Mouse (Mus musculus): Measurements from ENCODE around the gene Yif1a. TPM values are rescaled to one million over a fixed set of nuclear protein-coding genes. Genes with fewer than 3 reads are reported as not detected.

The Yif1a gene
- polyA plus RNA-seq (2014; fragmentation: Nextera tagmentation; extraction: Ambion mirVana), result 71.6 and 95.5 TPM in 2 replicates

DNA sequence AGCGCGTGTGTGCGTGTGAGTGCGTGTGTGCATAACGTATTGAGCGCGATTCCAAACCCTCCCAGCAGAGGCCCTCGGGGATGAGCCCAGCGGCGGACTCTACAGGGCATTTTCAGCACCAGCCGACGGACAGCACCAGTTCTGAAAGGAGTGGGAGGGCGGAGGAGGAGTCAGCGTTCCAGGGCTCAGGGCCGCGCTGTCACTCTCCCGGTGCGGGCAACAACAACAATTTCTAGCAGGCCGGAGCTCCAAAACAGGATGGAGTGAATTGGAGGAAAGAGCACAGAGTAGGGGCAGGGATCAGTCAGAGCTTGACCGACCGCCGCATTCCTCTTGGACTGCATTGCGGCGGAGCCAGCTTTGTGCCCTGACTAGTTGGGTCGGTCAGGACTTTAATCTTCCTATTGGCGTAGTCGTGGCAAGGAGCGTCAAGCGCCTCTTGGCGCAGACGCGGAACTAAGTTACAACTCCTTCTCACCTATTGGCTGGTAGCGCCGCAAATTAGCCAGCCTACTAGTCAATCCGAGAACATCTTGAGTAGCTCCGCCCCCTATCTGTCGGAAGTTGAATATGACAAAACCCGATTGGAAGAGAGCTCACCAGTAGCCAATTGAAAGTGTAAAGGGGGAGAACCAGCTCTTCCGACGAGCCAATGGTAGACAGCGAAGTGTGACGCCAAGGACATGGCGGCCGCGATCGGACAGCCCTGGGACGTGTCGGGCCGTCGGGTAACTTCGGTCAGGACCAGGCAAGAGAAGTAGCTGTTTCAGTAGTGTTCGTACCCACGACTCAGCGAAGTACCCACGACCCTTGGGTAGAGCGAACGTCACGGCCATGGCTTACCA is at the start of gene Yif1a:
Yif1a (plus strand) TSS at position 655 of the 845 bp plus-strand sequence.
- Histone ChIP-seq H3K4me2 (ENCODE audit: low read length) (peak within 1 kb of the TSS; percentile 89), H3K27ac (ENCODE audit: low read depth, low read length) (peak within 1 kb of the TSS; percentile 79), H3K27me3 (replicated peaks; ENCODE audit: control insufficient read depth, insufficient read depth, low read length) (peaks cover 31% of the 10 kb centered on the region), H3K4me3 (ENCODE audit: low read depth, low read length) (peak within 1 kb of the TSS; percentile 77), H3K9me3 (replicated peaks; ENCODE audit: control insufficient read depth, low read length) (no peaks in the 10 kb centered on the region), H3K9ac (ENCODE audit: low read length) (peak within 1 kb of the TSS; percentile 71), H3K4me1 (ENCODE audit: control insufficient read depth, insufficient read depth, low read length) (peaks cover 16% of the 10 kb centered on the region), H3K36me3 (ENCODE audit: control insufficient read depth, insufficient read depth, low read length) (peaks cover 29% of the 10 kb centered on the region)
- DNase-seq (ENCODE audit: low spot score) (peak; percentile 100), ATAC-seq (peak; percentile 96)
- WGBS, result under 1% methylated on average over 58 of the region's 58 CpGs

GRCm38 (mm10) chr19:5038709-5039156 is 49.6 kb upstream of the Yif1a start, which contains the start of the genes B4gat1 and AC124502.3:
Gene B4gat1, plus strand, starts transcription at chr19:5038826.
Gene AC124502.3, plus strand, starts transcription at chr19:5038891.
- 0% methylated on average over 44 of the region's 44 CpGs for WGBS
- H3K9ac ChIP-seq (ENCODE audit: low read length), result peak within 1 kb of the TSS; percentile 92
- no peaks in the 10 kb centered on the region for H3K9me3 ChIP-seq (replicated peaks; ENCODE audit: control insufficient read depth, low read length)
- H3K36me3 ChIP-seq (ENCODE audit: control insufficient read depth, insufficient read depth, low read length), result peaks cover 7% of the 10 kb centered on the region
- DNase-seq (ENCODE audit: low spot score), result peak; percentile 98
- H3K27me3 ChIP-seq (replicated peaks; ENCODE audit: control insufficient read depth, insufficient read depth, low read length), result no peaks in the 10 kb centered on the region
- peak within 1 kb of the TSS; percentile 86 for H3K27ac ChIP-seq (ENCODE audit: low read depth, low read length)
- peak; percentile 94 for ATAC-seq
- peak within 1 kb of the TSS; percentile 98 for H3K4me2 ChIP-seq (ENCODE audit: low read length)
- H3K4me1 ChIP-seq (ENCODE audit: control insufficient read depth, insufficient read depth, low read length), result peaks cover 22% of the 10 kb centered on the region
- peak within 1 kb of the TSS; percentile 79 for H3K4me3 ChIP-seq (ENCODE audit: low read depth, low read length)

DNA sequence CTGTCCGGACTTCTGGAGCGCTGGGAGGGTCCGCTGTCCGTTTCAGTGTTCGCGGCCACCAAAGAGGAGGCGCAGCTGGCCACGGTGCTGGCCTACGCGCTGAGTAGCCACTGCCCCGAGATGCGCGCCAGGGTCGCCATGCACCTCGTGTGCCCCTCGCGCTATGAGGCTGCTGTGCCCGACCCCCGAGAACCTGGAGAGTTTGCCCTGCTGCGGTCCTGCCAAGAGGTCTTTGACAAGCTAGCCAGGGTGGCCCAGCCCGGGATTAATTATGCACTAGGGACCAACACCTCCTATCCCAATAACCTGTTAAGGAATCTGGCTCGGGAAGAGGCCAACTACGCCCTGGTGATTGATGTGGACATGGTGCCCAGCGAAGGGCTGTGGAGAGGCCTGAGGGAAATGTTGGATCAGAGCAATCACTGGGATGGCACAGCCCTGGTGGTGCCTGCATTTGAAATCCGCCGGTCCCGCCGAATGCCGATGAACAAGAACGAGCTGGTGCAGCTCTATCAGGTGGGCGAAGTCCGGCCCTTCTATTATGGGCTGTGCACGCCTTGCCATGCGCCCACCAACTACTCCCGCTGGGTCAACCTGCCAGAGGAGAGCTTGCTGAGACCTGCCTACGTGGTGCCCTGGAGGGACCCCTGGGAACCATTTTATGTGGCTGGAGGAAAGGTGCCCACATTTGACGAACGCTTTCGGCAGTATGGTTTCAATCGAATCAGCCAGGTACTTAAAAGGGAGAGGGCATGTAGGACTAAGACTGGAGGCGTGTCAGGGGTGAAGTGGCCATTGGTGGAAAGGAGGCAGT is 48.8 kb upstream of the Yif1a start:
- Histone ChIP-seq H3K4me1 (ENCODE audit: control insufficient read depth, insufficient read depth, low read length) (peaks cover 22% of the 10 kb centered on the region), H3K36me3 (ENCODE audit: control insufficient read depth, insufficient read depth, low read length) (peaks cover 11% of the 10 kb centered on the region), H3K27me3 (replicated peaks; ENCODE audit: control insufficient read depth, insufficient read depth, low read length) (no peaks in the 10 kb centered on the region), H3K9me3 (replicated peaks; ENCODE audit: control insufficient read depth, low read length) (no peaks in the 10 kb centered on the region), H3K27ac (ENCODE audit: low read depth, low read length) (peak overlapping the region; percentile 86; the same call in 1 of the 2 replicates), H3K9ac (ENCODE audit: low read length) (peak overlapping the region; percentile 92), H3K4me2 (ENCODE audit: low read length) (peak overlapping the region; percentile 98), H3K4me3 (ENCODE audit: low read depth, low read length) (peak overlapping the region; percentile 79)
- ATAC-seq, result peak; percentile 11
- 8% methylated on average over 41 of the region's 41 CpGs for WGBS
- DNase-seq (ENCODE audit: low spot score), result no peak

DNA sequence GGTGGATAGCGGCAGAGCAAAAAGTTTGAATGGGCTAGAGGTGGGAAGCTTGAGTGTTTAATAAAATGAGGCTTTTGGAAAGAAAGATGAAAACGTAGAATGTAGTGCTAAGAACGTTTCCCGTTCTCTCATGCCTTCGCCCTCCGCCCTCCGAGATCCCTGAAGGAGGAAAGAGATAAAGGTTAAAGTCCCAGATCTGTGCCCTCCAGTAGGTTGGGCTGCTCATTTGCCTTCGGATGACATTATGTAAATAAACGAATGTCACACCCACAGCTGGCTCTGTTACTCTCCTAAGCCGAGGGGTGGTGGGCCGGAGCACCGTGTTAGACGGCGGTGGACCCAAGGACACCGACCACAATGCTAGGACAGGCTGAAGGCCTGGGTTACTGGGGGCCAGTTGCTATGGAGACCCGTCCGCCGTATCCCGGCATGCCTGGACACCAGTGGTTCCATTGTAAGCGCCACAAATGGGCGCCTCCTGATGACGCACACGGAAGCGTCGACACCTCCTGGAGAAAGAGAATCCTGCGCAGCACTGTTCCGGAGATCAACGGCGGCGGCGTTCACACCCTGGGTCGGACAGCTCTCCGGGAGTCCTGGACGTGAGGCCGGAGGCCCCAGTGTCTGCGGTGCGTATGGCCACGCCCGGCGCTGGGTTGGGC is 47.3 kb upstream of the Yif1a start, which contains the start of gene Brms1:
Brms1 (plus strand) TSS at position 493 of the 662 bp plus-strand sequence.
- DNase-seq (ENCODE audit: low spot score) (peak; percentile 98), ATAC-seq (peak; percentile 67)
- Histone ChIP-seq H3K4me3 (ENCODE audit: low read depth, low read length) (peak within 1 kb of the TSS; percentile 79), H3K4me2 (ENCODE audit: low read length) (peak within 1 kb of the TSS; percentile 98), H3K4me1 (ENCODE audit: control insufficient read depth, insufficient read depth, low read length) (peaks cover 22% of the 10 kb centered on the region), H3K9ac (ENCODE audit: low read length) (peak within 1 kb of the TSS; percentile 92), H3K27me3 (replicated peaks; ENCODE audit: control insufficient read depth, insufficient read depth, low read length) (no peaks in the 10 kb centered on the region), H3K36me3 (ENCODE audit: control insufficient read depth, insufficient read depth, low read length) (peaks cover 19% of the 10 kb centered on the region), H3K9me3 (replicated peaks; ENCODE audit: control insufficient read depth, low read length) (no peaks in the 10 kb centered on the region), H3K27ac (ENCODE audit: low read depth, low read length) (peak within 1 kb of the TSS; percentile 10; the same call in 1 of the 2 replicates)
- 7% methylated on average over 40 of the region's 40 CpGs for WGBS

GRCm38 (mm10) chr19:5041588-5041987 is 46.8 kb upstream of the Yif1a start:
- peak overlapping the region; percentile 92 for H3K9ac ChIP-seq (ENCODE audit: low read length)
- peaks cover 22% of the 10 kb centered on the region for H3K4me1 ChIP-seq (ENCODE audit: control insufficient read depth, insufficient read depth, low read length)
- 2% methylated on average over 16 of the region's 16 CpGs for WGBS
- no peaks in the 10 kb centered on the region for H3K9me3 ChIP-seq (replicated peaks; ENCODE audit: control insufficient read depth, low read length)
- H3K4me2 ChIP-seq (ENCODE audit: low read length), result peak overlapping the region; percentile 98
- H3K27me3 ChIP-seq (replicated peaks; ENCODE audit: control insufficient read depth, insufficient read depth, low read length), result no peaks in the 10 kb centered on the region
- ATAC-seq, result no peak; the same call in 1 of the 2 replicates
- H3K27ac ChIP-seq (ENCODE audit: low read depth, low read length), result peak overlapping the region; percentile 10; the same call in 1 of the 2 replicates
- DNase-seq (ENCODE audit: low spot score), result no peak
- peaks cover 25% of the 10 kb centered on the region for H3K36me3 ChIP-seq (ENCODE audit: control insufficient read depth, insufficient read depth, low read length)
- H3K4me3 ChIP-seq (ENCODE audit: low read depth, low read length), result peak overlapping the region; percentile 79

GRCm38 (mm10) chr19:5045531-5045930 is 42.8 kb upstream of the Yif1a start:
- no peak for DNase-seq (ENCODE audit: low spot score)
- Histone ChIP-seq H3K36me3 (ENCODE audit: control insufficient read depth, insufficient read depth, low read length) (peaks cover 50% of the 10 kb centered on the region), H3K4me2 (ENCODE audit: low read length) (no peak overlapping the region), H3K9me3 (replicated peaks; ENCODE audit: control insufficient read depth, low read length) (no peaks in the 10 kb centered on the region), H3K4me1 (ENCODE audit: control insufficient read depth, insufficient read depth, low read length) (peaks cover 6% of the 10 kb centered on the region), H3K4me3 (ENCODE audit: low read depth, low read length) (no peak overlapping the region), H3K9ac (ENCODE audit: low read length) (no peak overlapping the region), H3K27ac (ENCODE audit: low read depth, low read length) (no peak overlapping the region), H3K27me3 (replicated peaks; ENCODE audit: control insufficient read depth, insufficient read depth, low read length) (peaks cover 4% of the 10 kb centered on the region; the same call in 1 of the 2 replicates)
- WGBS, result 86% methylated on average over 4 of the region's 4 CpGs
- ATAC-seq, result no peak

DNA sequence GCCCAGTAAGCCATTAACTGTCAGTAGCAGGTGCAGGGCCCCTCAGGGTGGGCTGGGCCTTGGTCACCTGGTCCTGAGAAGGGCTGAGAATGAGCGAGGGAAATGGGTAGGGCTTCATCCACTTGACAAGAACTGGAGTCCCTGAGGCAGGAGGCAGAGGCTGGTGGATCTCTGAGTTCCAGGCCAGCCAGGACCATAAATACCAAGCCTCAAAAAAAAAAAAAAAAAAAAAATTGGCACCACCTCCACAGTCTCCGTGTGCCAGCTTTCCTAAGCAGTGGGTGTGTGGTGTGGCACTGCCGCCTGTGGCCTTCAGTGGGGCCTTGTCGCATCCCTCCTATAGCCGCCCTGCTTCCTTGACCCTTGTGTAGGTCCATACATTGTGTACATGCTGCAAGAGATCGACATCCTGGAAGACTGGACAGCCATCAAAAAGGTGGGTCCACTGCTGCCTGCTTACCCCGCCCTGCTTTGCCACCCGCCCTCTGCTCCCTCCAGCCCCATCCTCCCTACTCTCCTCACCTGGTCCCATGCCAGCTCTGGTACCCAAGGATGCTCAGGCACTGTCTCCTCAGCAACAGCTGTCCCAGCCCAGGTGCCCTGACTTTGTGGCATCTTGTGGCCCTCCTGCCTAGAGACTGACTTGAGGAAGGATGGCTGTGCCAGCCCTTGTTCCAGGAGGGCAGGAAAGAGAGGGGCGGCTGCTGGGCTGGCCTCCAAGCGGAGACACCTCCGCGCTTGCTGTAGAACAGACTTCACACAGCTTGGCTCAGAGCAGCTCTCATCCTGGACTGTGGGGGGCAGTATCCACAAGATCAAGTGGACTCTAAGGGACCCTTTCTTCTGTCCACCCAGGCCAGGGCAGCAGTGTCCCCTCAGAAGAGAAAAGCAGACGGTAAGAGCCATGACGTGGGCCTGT is 39.9 kb upstream of the Yif1a start:
- ATAC-seq (no peak), DNase-seq (ENCODE audit: low spot score) (no peak)
- H3K27ac ChIP-seq (ENCODE audit: low read depth, low read length), result no peak overlapping the region
- H3K4me2 ChIP-seq (ENCODE audit: low read length), result no peak overlapping the region
- no peak overlapping the region for H3K9ac ChIP-seq (ENCODE audit: low read length)
- no peaks in the 10 kb centered on the region for H3K4me1 ChIP-seq (ENCODE audit: control insufficient read depth, insufficient read depth, low read length)
- 79% methylated on average over 14 of the region's 14 CpGs for WGBS
- no peak overlapping the region for H3K4me3 ChIP-seq (ENCODE audit: low read depth, low read length)
- H3K9me3 ChIP-seq (replicated peaks; ENCODE audit: control insufficient read depth, low read length), result no peaks in the 10 kb centered on the region
- H3K27me3 ChIP-seq (replicated peaks; ENCODE audit: control insufficient read depth, insufficient read depth, low read length), result peaks cover 30% of the 10 kb centered on the region
- H3K36me3 ChIP-seq (ENCODE audit: control insufficient read depth, insufficient read depth, low read length), result peaks cover 42% of the 10 kb centered on the region

Data from forebrain, embryonic 14.5 days (tissue).